Mouse (Mus musculus) lung, adult 2 months (tissue): Measurements from ENCODE around the gene Cd72.

ENCODE experiments used
- CTCF ChIP-seq: fragments of 200-500 bp; IDR thresholded peaks from 2 replicates; pipeline ENCODE4 v1.5.1; 2011; ENCODE audit warnings: mild to moderate bottlenecking, low read length, control low read depth; ENCODE audit not compliant: insufficient read depth
- POLR2A ChIP-seq: fragments of 200-500 bp; IDR thresholded peaks from 2 replicates; pipeline ENCODE4 v1.6.1; 2011; ENCODE audit warnings: low read depth, mild to moderate bottlenecking, control low read depth, low read length, borderline replicate concordance; ENCODE audit errors: extremely low read depth

DNA sequence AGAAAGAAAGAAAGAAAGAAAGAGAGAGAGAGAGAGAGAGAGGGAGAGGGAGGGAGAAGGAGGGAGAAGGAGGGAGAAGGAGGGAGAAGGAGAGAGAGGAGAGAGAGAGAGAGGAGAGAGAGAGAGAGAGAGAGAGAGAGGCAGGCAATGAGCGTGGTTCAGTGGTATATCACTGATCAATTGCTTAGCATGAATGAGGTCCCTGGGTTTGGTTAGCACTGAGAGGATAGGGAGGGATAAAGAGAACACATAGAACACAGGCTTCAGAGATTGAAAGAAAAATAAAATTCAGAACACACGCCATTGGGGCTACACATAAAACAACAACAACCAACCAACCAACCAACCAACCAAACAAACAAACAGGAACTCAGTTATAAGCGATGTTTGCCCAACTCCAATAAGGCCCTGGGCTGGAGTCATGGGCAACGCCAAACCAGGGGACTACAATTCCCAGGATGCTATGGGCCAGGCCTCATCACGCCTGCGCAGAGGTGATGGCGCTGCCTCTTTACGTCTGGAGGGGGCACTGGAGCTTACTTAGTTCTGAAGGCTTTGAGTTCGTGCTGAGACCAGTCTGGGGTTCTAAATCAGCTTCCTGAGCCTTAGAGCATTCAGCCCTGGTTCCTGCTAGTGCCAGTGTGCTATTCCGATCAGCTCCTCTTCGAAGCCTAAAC is 23.6 kb upstream of the Cd72 start:
- TF ChIP-seq CTCF (peak; percentile 59; the same call in 1 of the 2 replicates), POLR2A (peak; percentile 49; the same call in 1 of the 2 replicates)
